ENCODE assay signal across 25 mouse cellular contexts in the genomic region with DNA sequence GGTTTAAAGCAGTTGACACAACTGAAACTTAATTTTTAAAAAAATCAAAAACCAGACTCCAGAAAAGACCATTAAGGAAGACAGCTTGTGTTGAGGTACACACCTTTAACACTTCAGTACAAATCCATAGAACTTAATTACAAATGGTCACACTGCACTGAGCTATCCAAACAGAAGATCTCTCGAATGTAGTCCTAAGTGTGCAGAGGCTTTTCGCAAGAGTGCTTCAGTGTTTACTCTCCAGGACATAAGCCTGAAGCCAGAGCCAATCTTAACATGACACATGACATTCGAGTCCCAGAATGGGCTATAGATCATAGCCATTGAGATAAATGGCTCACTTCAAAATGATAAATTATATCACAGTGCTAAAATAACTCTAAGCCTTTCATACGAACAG. TPM values are rescaled to one million over a fixed set of nuclear protein-coding genes. Genes with fewer than 3 reads are reported as not detected.
"Had no signal": no experiment of that assay in that cellular context is flagged by ENCODE, and none has a peak within 500 bp of the region (broad histone marks: within the 10 kb centered on the region; RNA-seq: fewer than 3 reads in every experiment).

No protein-coding gene starts in this region.

- H3K36me3 ChIP-seq: intestine, embryonic 15.5 days; limb, embryonic 10.5 days; limb, embryonic 13.5 days; lung, embryonic 15.5 days; midbrain, embryonic 15.5 days; neural tube, embryonic 13.5 days had no signal

- H3K4me1 ChIP-seq: intestine, embryonic 15.5 days; lung, embryonic 15.5 days; midbrain, embryonic 15.5 days; neural tube, embryonic 13.5 days had no signal

- H3K9ac ChIP-seq: intestine, embryonic 15.5 days; limb, embryonic 13.5 days; liver, embryonic 14.5 days; liver, postnatal 0 days; lung, embryonic 15.5 days; midbrain, embryonic 15.5 days; neural tube, embryonic 13.5 days had no signal

- H3K27me3 ChIP-seq: intestine, embryonic 15.5 days; limb, embryonic 13.5 days; lung, embryonic 15.5 days; midbrain, embryonic 15.5 days; neural tube, embryonic 13.5 days had no signal

- ATAC-seq: intestine, embryonic 15.5 days; liver, postnatal 0 days; midbrain, embryonic 15.5 days had no signal

- H3K4me3 ChIP-seq: intestine, embryonic 15.5 days; layer of hippocampus, adult 2 months; limb, embryonic 10.5 days; limb, embryonic 13.5 days; lung, embryonic 15.5 days; midbrain, embryonic 15.5 days; myocyte; neural tube, embryonic 13.5 days had no signal

- H3K9me3 ChIP-seq: intestine, embryonic 15.5 days; limb, embryonic 10.5 days; limb, embryonic 13.5 days; lung, embryonic 15.5 days; midbrain, embryonic 15.5 days; neural tube, embryonic 13.5 days had no signal

- H3K4me2 ChIP-seq: intestine, embryonic 15.5 days; limb, embryonic 13.5 days; lung, embryonic 15.5 days; midbrain, embryonic 11.5 days; midbrain, embryonic 15.5 days; neural tube, embryonic 13.5 days had no signal

- DNase-seq: kidney, adult 11 months; kidney, postnatal 14 days; layer of hippocampus, adult 9-11 months; liver; liver, postnatal 0 days; lung, postnatal 14 days; lung, postnatal 4 days; thymus, adult 18-20 months; thymus, postnatal 36 days had no signal

- H3K27ac ChIP-seq: intestine, embryonic 15.5 days; layer of hippocampus, adult 2 months; limb, embryonic 10.5 days; limb, embryonic 13.5 days; liver, embryonic 14.5 days; lung, embryonic 15.5 days; midbrain, embryonic 15.5 days; neural tube, embryonic 13.5 days had no signal

RNA-seq across cellular contexts. Expression of a gene that starts 25.1 kb away (rescaled TPM):
- total RNA-seq: left cerebral cortex, adult 18-20 months; megakaryocyte progenitor cell, adult 5-6 weeks; megakaryocyte-erythroid progenitor cell, adult 5-6 weeks; monocyte, adult 5-6 weeks had no signal
- polyA plus RNA-seq: limb, embryonic 10.5 days; midbrain, embryonic 11.5 days; myocyte; spleen, adult 2 months; testis, adult 2 months had no signal
